Mouse (Mus musculus): Measurements from ENCODE around the gene Ntng1.

DNA sequence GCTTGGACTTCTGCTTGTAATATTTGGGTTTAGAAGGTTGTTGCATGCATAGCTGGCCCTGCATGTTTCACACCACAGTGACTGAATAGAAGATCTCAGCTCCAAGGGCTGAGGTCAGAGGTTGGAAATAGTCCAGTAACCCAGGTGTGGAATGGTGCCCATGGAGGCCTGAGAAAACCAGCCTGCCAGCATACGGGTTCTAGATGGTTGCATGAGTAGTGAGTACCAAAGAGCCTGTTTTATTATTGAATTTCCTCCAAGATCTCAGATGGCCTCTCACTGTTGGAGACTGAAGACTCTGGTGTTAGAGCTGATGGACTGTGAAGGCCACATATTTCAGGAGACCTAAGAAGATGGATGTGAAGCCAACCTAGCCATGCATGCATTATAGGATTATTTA lies 285.5 kb downstream of the Ntng1 start:
- TF ChIP-seq POLR2A (IDR thresholded peaks at IDR 0.05; ENCODE audit: extremely low read depth, insufficient read depth, low read length) = no peak
- TF ChIP-seq CTCF (IDR thresholded peaks at IDR 0.05; ENCODE audit: low read depth, low read length) = no peak
